Mouse (Mus musculus): ENCODE results near the gene Obsl1. TPM values are rescaled to one million over a fixed set of nuclear protein-coding genes. Genes with fewer than 3 reads are reported as not detected.

Gene Obsl1
- polyA plus RNA-seq, 1 experiment, result 6.4 TPM

- WGBS, result 69% methylated on average over 7 of the region's 7 CpGs
Observed at GRCm38 (mm10) chr1:75460297-75460696, 46.0 kb downstream of the Obsl1 start.

DNA sequence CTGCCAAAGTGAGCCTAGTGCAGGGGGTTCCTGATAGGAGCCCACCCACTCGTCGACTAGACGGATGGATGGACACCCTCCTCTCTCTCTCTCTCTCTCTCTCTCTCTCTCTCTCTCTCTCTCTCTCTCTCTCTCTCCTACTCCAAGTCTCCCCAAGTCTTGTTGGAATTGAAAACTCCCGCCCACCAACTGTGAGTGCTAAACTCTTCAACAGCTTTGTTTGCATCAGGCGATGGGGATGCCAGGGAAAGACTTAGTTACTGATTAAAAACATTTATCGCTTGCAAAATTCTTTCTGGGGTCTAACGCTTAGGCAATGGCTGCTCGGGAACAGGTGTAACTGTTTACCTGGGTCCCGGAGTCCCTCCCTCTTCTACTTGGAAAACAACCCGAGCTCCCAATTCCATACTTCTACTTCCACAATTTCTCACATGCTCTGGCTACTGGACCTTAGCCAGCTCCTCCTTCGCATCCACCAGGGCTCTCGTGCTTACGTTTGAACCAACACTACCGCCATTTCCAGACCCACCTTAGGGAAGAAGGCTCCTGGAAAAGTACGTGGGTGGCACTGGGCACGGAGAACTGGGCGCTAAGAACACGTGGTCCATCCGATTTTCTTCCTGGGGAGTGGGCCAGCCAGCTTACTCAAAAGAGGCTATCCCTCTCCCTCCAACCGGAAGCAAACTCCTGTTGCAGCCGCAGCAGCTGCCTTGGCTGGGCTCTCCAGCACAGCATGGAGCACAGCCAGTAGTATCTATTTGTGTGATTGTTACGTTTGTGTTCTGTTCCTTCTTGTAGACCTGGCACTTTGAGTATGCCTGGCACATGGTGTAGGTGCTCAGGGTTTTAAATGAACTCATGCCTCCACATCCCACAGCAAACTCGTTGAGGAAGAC, 47.2 kb downstream of the Obsl1 start:
- Histone ChIP-seq H3K36me3 (ENCODE audit: control insufficient read depth, insufficient read depth, low read length) (no peaks in the 10 kb centered on the region), H3K27me3 (replicated peaks; ENCODE audit: control insufficient read depth, insufficient read depth, low read length) (no peaks in the 10 kb centered on the region; the same call in 1 of the 2 replicates), H3K27ac (ENCODE audit: insufficient read depth, low read depth, low read length) (no peak overlapping the region), H3K4me3 (ENCODE audit: insufficient read depth, low read depth, low read length) (peak overlapping the region; percentile 2; the same call in 1 of the 2 replicates), H3K4me1 (ENCODE audit: control insufficient read depth, insufficient read depth, low read length) (no peaks in the 10 kb centered on the region)
- WGBS, result 11% methylated on average over 21 of the region's 23 CpGs
- TF ChIP-seq POLR2A (IDR thresholded peaks at IDR 0.05; ENCODE audit: low read depth, low read length), result no peak
- no peak for TF ChIP-seq CTCF (conservative IDR thresholded peaks at IDR 0.05; ENCODE audit: insufficient read depth, insufficient read length, low read depth, low read length)
- no peak for DNase-seq

More at GRCm38 (mm10) chr1:75460297-75460696, 46.0 kb downstream of the Obsl1 start:
- Histone ChIP-seq H3K36me3 (ENCODE audit: control insufficient read depth, insufficient read depth, low read length) (no peaks in the 10 kb centered on the region), H3K27me3 (replicated peaks; ENCODE audit: control insufficient read depth, insufficient read depth, low read length) (no peaks in the 10 kb centered on the region; the same call in 1 of the 2 replicates), H3K4me1 (ENCODE audit: control insufficient read depth, insufficient read depth, low read length) (no peaks in the 10 kb centered on the region), H3K4me3 (ENCODE audit: insufficient read depth, low read depth, low read length) (no peak overlapping the region), H3K27ac (ENCODE audit: insufficient read depth, low read depth, low read length) (no peak overlapping the region)
- TF ChIP-seq CTCF (conservative IDR thresholded peaks at IDR 0.05; ENCODE audit: insufficient read depth, insufficient read length, low read depth, low read length), result no peak
- no peak for TF ChIP-seq POLR2A (IDR thresholded peaks at IDR 0.05; ENCODE audit: low read depth, low read length)
- no peak for DNase-seq

- peak; percentile 38 for DNase-seq
- H3K27me3 ChIP-seq (replicated peaks; ENCODE audit: control insufficient read depth, insufficient read depth, low read length), result no peaks in the 10 kb centered on the region; the same call in 1 of the 2 replicates
- WGBS, result 7% methylated on average over 40 of the region's 42 CpGs
- H3K27ac ChIP-seq (ENCODE audit: insufficient read depth, low read depth, low read length), result no peak overlapping the region
- TF ChIP-seq POLR2A (IDR thresholded peaks at IDR 0.05; ENCODE audit: low read depth, low read length), result no peak
- no peak for TF ChIP-seq CTCF (conservative IDR thresholded peaks at IDR 0.05; ENCODE audit: insufficient read depth, insufficient read length, low read depth, low read length)
- H3K36me3 ChIP-seq (ENCODE audit: control insufficient read depth, insufficient read depth, low read length), result no peaks in the 10 kb centered on the region
- peak overlapping the region; percentile 2; the same call in 1 of the 2 replicates for H3K4me3 ChIP-seq (ENCODE audit: insufficient read depth, low read depth, low read length)
- no peaks in the 10 kb centered on the region for H3K4me1 ChIP-seq (ENCODE audit: control insufficient read depth, insufficient read depth, low read length)
Observed at GRCm38 (mm10) chr1:75458025-75458788, 48.0 kb downstream of the Obsl1 start.

- 11% methylated on average over 10 of the region's 10 CpGs for WGBS
- H3K36me3 ChIP-seq (ENCODE audit: control insufficient read depth, insufficient read depth, low read length), result no peaks in the 10 kb centered on the region
- H3K27ac ChIP-seq (ENCODE audit: insufficient read depth, low read depth, low read length), result no peak overlapping the region
- no peaks in the 10 kb centered on the region for H3K4me1 ChIP-seq (ENCODE audit: control insufficient read depth, insufficient read depth, low read length)
- TF ChIP-seq POLR2A (IDR thresholded peaks at IDR 0.05; ENCODE audit: low read depth, low read length), result no peak
- no peak for TF ChIP-seq CTCF (conservative IDR thresholded peaks at IDR 0.05; ENCODE audit: insufficient read depth, insufficient read length, low read depth, low read length)
- no peaks in the 10 kb centered on the region; the same call in 1 of the 2 replicates for H3K27me3 ChIP-seq (replicated peaks; ENCODE audit: control insufficient read depth, insufficient read depth, low read length)
- no peak overlapping the region for H3K4me3 ChIP-seq (ENCODE audit: insufficient read depth, low read depth, low read length)
- no peak for DNase-seq
Observed at GRCm38 (mm10) chr1:75457710-75458024, 48.6 kb downstream of the Obsl1 start.

DNA sequence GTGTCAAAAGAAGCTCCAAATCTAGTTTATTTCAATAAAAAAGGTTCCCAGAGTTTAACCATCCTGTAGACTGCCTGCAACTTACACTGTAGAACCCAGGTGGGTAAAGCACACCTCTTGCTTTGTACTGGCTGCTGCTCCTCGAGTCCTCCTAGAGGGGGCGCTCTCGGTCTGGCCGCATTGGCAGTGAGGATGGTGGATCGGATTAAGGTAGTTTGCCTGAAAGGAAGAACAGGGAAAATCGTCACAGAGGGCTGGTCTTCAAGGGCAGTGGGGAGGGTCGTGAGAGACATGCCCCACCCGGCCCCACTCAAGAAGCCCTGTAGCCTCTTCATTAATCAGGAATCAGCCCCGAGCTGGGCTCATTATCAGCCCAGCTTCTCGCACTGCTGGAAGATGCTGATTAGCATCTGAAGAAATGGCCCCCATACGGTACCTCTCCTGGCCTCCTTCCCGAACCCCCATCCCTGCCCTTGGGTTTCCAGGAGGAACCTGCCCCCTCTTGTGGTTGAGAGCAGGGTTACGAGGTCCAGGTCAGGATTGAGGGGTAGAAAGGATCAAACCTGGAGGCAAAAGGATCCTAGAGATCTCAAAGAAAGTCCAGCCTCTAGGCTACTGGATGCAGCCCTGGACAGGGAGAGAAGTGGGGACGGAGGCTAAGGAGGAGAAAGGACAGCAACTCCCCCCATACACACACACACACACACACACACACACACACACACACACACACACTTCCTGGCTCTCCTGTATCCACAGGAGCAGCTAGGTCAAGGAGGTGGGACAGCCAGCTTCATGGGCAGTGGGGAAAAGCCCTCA, 49.3 kb downstream of the Obsl1 start:
- Histone ChIP-seq H3K4me3 (ENCODE audit: insufficient read depth, low read depth, low read length) (no peak overlapping the region), H3K36me3 (ENCODE audit: control insufficient read depth, insufficient read depth, low read length) (no peaks in the 10 kb centered on the region), H3K4me1 (ENCODE audit: control insufficient read depth, insufficient read depth, low read length) (no peaks in the 10 kb centered on the region), H3K27ac (ENCODE audit: insufficient read depth, low read depth, low read length) (no peak overlapping the region), H3K27me3 (replicated peaks; ENCODE audit: control insufficient read depth, insufficient read depth, low read length) (no peaks in the 10 kb centered on the region; the same call in 1 of the 2 replicates)
- TF ChIP-seq POLR2A (IDR thresholded peaks at IDR 0.05; ENCODE audit: low read depth, low read length), result no peak
- peak; percentile 34; the same call in 1 of the 2 replicates for TF ChIP-seq CTCF (conservative IDR thresholded peaks at IDR 0.05; ENCODE audit: insufficient read depth, insufficient read length, low read depth, low read length)
- DNase-seq, result no peak
- 30% methylated on average over 14 of the region's 14 CpGs for WGBS

- Histone ChIP-seq H3K27ac (ENCODE audit: insufficient read depth, low read depth, low read length) (no peak overlapping the region), H3K36me3 (ENCODE audit: control insufficient read depth, insufficient read depth, low read length) (no peaks in the 10 kb centered on the region), H3K27me3 (replicated peaks; ENCODE audit: control insufficient read depth, insufficient read depth, low read length) (no peaks in the 10 kb centered on the region; the same call in 1 of the 2 replicates), H3K4me1 (ENCODE audit: control insufficient read depth, insufficient read depth, low read length) (no peaks in the 10 kb centered on the region), H3K4me3 (ENCODE audit: insufficient read depth, low read depth, low read length) (no peak overlapping the region)
- no peak for DNase-seq
- 47% methylated on average over 5 of the region's 5 CpGs for WGBS
- no peak for TF ChIP-seq CTCF (conservative IDR thresholded peaks at IDR 0.05; ENCODE audit: insufficient read depth, insufficient read length, low read depth, low read length)
- no peak for TF ChIP-seq POLR2A (IDR thresholded peaks at IDR 0.05; ENCODE audit: low read depth, low read length)
Observed at GRCm38 (mm10) chr1:75455948-75456347, 50.3 kb downstream of the Obsl1 start.
